Mouse (Mus musculus) G1E (cell line): Measurements from ENCODE around the gene Cyp4f16.

Source experiments
- CTCF ChIP-seq: IDR thresholded peaks from 2 replicates; pipeline ENCODE4 v1.5.1; 2012; ENCODE audit warnings: low read depth, low read length, inconsistent platforms, mixed read lengths
- TAL1 ChIP-seq: conservative IDR thresholded peaks from 2 replicates; pipeline ENCODE4 v1.6.1; 2012; ENCODE audit warnings: low read depth, low read length, inconsistent platforms, mixed read lengths

- TF ChIP-seq TAL1: no peak
- TF ChIP-seq CTCF: no peak
These were observed 60.1 kb downstream of the Cyp4f16 start for GRCm38 (mm10) chr17:32596494-32596893.
